Mouse (Mus musculus) layer of hippocampus, adult 18-20 months (tissue): Measurements from ENCODE around the gene Dnajc11. TPM values are rescaled to one million over a fixed set of nuclear protein-coding genes. Genes with fewer than 3 reads are reported as not detected.
A peak's percentile ranks its signal among the peaks of the same experiment; 100 is the strongest.

Source experiments
- DNase-seq, 2 experiments: peaks; one replicate each; pipeline ENCODE4 v3.0.0; 2022; ENCODE audit warnings: low spot score in 2 of 2
- total RNA-seq, 2 experiments: library from RNA; stranded (reverse); gene quantifications; 2 replicates each; pipeline ENCODE4 v1.2.3; 2021

The Dnajc11 gene
- total RNA-seq, 2 experiments from 2014 or later: 65.4 to 67.7 TPM

GRCm38 (mm10) chr4:152008148-152008500 lies 74.6 kb downstream of the Dnajc11 start:
- DNase-seq: no peak

- DNase-seq: peak; percentile 91 to 95
Observed at GRCm38 (mm10) chr4:152008622-152009075, 75.2 kb downstream of the Dnajc11 start, which contains the start of gene Klhl21. Klhl21 (plus strand) TSS chr4:152008803.

- DNase-seq: peak; percentile 69 to 75
Observed at GRCm38 (mm10) chr4:152009076-152010051, 75.9 kb downstream of the Dnajc11 start.

GRCm38 (mm10) chr4:152010091-152010706 lies 76.7 kb downstream of the Dnajc11 start:
- DNase-seq: peak in 1 of 2 experiments; percentile 41

DNA sequence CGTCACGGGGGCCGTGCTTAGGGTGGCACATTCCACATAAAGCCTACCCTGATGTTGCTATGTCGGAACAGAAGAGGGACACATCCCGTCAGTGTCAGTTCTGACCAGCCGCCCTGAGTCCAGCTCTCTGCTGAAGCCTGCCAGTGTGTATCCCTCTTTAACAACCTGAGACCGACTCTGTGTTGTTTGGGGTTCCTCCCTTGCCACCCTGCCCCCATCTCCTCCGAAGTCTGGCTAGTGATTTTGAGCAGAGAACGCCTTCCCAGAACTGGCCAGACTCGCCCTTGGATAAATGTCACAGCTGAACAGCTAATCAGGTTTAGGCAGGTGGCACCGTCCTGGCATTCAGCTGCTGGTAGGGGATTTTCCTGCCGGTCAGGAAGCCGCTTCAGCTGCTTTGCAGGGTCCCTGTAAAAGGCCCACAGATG lies 77.2 kb downstream of the Dnajc11 start:
- DNase-seq: peak in 1 of 2 experiments; percentile 21

GRCm38 (mm10) chr4:152011171-152011760 lies 77.8 kb downstream of the Dnajc11 start:
- DNase-seq: no peak

DNA sequence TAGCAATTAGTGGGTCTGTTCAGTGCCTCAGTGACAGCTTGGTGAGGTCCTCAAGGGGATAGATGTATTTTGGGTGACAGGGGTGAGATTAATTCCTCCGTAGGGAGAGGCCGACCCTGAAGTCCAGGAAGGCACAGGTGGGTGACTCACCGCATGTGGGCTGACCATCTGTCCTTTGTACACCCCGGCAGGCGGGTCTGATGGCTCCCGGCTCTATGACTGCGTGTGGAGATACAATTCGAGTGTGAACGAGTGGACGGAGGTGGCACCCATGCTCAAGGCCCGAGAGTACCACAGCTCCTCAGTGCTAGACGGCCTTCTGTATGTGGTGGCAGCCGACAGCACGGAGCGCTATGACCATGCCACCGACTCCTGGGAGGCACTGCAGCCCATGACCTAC lies 78.6 kb downstream of the Dnajc11 start:
- DNase-seq: peak in 1 of 2 experiments; percentile 3

GRCm38 (mm10) chr4:152013036-152013813 lies 79.7 kb downstream of the Dnajc11 start:
- DNase-seq: no peak

DNA sequence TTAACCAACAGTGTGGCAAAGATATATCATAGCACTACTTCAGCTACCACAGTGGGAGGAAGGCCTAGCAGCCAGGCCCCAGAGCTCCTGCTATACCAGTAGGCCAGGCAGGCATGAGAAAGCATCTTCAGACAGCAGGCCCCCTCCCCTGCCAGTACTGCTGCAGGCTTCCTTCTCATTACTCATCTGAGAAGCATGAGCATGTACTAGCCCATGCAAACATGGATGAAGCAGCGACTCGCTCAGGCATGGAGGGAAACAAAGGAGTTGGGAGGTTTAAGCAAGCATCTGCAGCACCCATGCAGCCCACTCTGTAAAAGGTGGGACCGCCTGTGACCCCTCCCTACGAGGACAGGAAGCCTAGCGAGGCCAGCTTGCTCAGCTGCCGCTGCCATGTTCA lies 85.6 kb downstream of the Dnajc11 start:
- DNase-seq: no peak

DNA sequence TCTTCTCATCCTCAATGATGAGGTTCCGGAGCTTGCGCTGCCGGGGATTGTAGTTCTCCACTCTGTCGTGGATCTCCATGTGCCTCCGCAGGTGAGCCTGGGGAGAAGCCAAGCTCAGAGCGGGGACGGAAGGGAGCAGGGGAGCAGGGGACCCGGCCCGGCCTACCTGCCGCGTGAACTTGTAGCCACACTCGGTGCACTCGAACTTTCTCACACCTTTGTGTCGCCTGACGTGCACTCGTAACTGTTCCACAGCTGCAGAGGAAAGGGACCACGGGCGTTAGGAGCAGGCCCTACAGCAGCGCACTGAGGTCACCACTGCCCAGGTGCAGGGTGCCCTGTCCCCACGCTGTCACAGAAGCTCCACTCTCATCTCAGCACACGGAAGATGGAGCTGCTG lies 86.5 kb downstream of the Dnajc11 start:
- no peak for DNase-seq

DNA sequence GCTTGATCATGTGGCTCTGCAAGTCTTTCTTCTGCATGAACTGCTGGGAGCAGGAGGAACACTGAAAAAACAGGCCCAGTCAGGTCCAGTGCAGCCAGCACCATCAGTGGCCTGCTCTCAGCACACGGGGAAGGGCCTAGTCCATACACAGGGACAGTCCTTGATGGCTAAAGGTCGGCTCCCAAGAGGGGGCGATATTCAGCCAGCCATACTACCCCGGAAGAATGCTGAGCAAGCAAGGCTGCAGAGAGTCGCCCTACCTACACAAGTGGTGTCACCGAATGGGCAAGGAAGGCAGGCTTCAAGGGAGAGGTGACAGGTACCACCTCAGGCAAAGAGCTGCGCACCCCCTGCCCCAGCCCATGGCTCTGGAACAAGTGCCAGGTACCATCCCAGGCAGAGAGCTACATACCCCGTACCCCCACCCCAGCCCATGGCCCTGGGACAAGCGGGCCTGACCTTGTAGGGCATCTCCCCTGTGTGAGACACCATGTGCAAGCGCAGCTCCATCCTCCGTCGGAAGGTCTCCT lies 88.1 kb downstream of the Dnajc11 start:
- DNase-seq: peak in 1 of 2 experiments; percentile 2

- peak in 1 of 2 experiments; percentile 16 for DNase-seq
Observed at GRCm38 (mm10) chr4:152022506-152022905, 89.0 kb downstream of the Dnajc11 start.

- DNase-seq: no peak
Observed at GRCm38 (mm10) chr4:152024525-152024924, 91.0 kb downstream of the Dnajc11 start.

DNA sequence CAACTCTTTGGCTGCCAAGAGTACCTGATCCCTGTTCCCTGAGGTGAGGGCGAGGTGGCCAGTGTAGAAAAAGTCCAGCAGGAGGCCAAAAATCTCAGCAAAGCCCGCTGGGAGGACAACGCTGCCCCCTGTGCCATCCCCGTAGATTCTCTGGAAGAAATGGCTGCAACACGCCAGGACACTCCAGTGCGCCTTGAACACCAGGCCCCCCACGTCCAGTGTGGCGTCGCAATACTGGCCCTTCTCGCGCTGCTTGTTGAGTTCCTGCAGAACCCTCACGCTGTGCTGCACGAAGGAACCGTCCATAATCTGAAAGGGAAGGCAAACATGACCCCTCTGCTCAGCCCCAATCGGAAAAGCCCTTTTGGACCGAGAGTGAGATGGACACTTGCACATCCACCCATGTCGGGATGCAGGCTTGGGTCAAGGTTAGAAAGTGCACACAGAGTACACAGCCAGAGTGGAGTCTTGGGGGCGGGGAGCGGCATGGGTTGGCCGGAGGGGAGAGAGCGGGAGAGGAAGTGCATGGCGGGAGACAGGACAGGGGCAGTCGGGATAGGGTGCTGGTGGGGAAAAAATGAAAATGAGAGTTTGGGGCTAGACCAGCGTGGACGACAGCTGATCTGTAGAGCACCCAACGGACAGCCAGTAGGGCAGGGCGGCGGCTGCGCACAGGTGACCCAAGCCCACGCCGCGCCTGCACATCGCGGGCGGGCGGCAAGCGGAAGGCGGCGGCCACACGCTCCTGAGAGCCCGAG lies 93.4 kb downstream of the Dnajc11 start:
- DNase-seq: no peak

DNA sequence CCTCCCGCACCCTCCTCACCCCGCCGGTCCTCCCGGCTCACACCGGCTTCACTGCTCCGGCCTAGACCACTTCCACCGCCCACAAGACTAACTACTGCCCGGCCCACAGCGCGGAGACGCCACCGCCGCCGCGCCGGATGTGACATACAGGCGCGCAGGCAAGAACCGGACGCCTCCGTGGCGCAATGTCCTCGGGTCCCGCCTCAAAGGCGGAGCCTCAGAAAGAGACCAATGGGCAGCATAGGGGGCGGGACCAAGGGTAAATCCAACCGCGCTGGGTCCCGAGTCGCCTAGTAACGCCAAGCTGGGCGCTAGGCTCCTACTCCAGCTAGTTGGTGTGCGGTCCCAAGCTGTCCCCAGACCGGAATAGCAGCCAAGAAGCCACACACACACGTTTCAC lies 94.0 kb downstream of the Dnajc11 start, which contains the start of gene Zbtb48:
Gene Zbtb48, minus strand, starts transcription at position 148 of the 400 bp plus-strand sequence.
- DNase-seq: peak; percentile 96 to 98

- no peak for DNase-seq
Observed at GRCm38 (mm10) chr4:152028456-152028855, 95.0 kb downstream of the Dnajc11 start.

GRCm38 (mm10) chr4:152029087-152029486 lies 95.6 kb downstream of the Dnajc11 start:
- DNase-seq: no peak

DNA sequence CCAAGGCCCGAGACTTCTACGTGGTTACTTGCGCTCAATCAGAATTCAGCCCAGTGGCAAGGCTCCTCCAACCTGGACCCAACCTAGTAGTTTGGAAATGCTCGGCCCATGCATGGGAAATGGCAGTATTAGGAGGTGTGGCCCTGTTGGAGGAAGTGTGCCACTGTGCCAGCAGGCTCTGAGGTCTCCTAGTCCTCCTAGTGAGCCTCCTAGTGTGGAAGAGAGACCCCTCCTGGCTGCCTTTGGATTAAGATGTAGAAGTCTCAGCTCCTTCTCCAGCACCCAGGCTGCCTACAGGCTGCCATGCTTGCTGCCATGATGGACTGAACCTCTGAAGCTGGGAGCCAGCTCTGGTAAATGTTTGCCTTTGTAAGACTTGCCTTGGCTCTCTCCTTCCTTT lies 96.5 kb downstream of the Dnajc11 start:
- DNase-seq: no peak
